Comparison of ENCODE assay signal across 8 mouse cellular contexts in the genomic region with DNA sequence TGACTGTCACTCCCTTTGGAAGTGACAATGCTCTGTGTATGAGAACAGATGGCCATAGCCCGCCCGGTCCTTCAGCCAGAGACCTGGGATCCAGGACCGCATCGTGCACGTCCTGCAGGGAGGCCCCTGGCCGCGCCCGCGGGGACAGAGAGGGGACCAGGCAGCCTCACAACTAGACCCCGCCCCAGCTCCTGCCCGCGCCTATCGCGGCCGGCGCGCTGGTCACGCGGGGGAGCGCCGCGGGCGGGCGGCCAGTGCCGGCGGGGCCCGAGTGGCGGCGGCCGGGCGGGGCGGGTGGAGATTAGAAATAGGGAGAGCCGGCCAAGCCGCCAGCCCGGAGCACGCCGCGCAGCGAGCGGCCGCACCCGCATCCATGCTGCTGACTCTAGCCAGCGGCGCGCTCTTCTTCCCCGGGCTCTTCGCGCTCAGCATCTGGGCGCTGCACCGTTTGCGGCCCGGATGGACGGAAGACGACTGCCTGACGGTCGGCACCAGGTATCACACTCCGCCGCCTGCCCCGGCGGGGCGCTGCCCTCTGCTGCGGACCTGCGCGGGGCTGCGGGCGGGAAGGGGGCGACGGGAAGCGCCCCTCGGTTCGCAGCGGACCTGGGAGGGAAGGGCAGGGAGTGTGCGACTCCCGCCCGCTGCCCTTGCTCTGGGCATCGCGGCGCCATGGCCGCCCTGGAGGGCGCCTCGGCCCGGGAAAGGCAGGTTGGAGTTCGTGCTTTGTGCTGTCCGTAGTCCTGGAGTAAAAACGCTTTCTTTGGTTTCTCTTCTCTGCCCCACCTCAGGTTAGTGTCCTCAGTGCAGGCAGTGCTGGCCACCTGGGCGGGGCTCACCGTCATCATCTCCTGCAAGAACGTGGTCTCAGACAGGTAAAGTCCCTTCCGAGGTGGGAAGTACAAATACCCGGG. TPM values are rescaled to one million over a fixed set of nuclear protein-coding genes. Genes with fewer than 3 reads are reported as not detected.
DNase-seq lines count a peak whose midpoint lies in the region; ATAC-seq and TF ChIP-seq lines count a peak whose summit lies in the region.

No protein-coding gene starts in this region.

- no peak overlapping the region for H3K27ac ChIP-seq in bone marrow macrophage, adult 2 months (ENCODE audit: insufficient read depth, low read depth, low read length)
- peak overlapping the region; percentile 74 for H3K27ac ChIP-seq in heart, embryonic 11.5 days (ENCODE audit: low read depth, low read length)
- H3K27ac ChIP-seq in kidney, embryonic 15.5 days: peak overlapping the region; percentile 74
- H3K27ac ChIP-seq in midbrain, postnatal 0 days (ENCODE audit: low read depth, low read length): peak overlapping the region; percentile 79
- H3K27ac ChIP-seq in spleen, adult 2 months (ENCODE audit: insufficient read depth, low read length): no peak overlapping the region

- H3K9me3 ChIP-seq in heart, embryonic 11.5 days (replicated peaks; ENCODE audit: control insufficient read depth, low read length): no peaks in the 10 kb centered on the region
- no peaks in the 10 kb centered on the region for H3K9me3 ChIP-seq in kidney, embryonic 15.5 days (replicated peaks)
- no peaks in the 10 kb centered on the region for H3K9me3 ChIP-seq in midbrain, postnatal 0 days (ENCODE audit: low read length)

- no peaks in the 10 kb centered on the region for H3K4me1 ChIP-seq in bone marrow macrophage, adult 2 months (ENCODE audit: control insufficient read depth, insufficient read depth, low read length)
- 0 out of 2 replicates have a peak, but pooled peaks cover 6% of the 10 kb centered on the region for H3K4me1 ChIP-seq in heart, embryonic 11.5 days (ENCODE audit: control insufficient read depth, insufficient read depth, low read length)
- peaks cover 16% of the 10 kb centered on the region for H3K4me1 ChIP-seq in kidney, embryonic 15.5 days
- H3K4me1 ChIP-seq in midbrain, postnatal 0 days (ENCODE audit: insufficient read depth, low read length): no peaks in the 10 kb centered on the region; the same call in 1 of the 2 replicates
- H3K4me1 ChIP-seq in spleen, adult 2 months (ENCODE audit: control insufficient read depth, insufficient read depth, insufficient read length): no peaks in the 10 kb centered on the region; the same call in 1 of the 2 replicates

- peak overlapping the region; percentile 95 for H3K4me2 ChIP-seq in heart, embryonic 11.5 days
- peak overlapping the region; percentile 92 for H3K4me2 ChIP-seq in kidney, embryonic 15.5 days
- peak overlapping the region; percentile 79 for H3K4me2 ChIP-seq in midbrain, postnatal 0 days (ENCODE audit: low read depth, low read length, poor library complexity, severe bottlenecking)

- TF ChIP-seq CTCF in bone marrow macrophage, adult 2 months (IDR thresholded peaks at IDR 0.05; ENCODE audit: low read depth, low read length): no peak
- TF ChIP-seq CTCF in midbrain, postnatal 0 days (IDR thresholded peaks at IDR 0.05): peak; percentile 21; the same call in 1 of the 2 replicates
- TF ChIP-seq CTCF in spleen, adult 2 months (IDR thresholded peaks at IDR 0.05; ENCODE audit: extremely low read depth, insufficient read depth, insufficient read length, insufficient replicate concordance): no peak

- WGBS in heart, embryonic 11.5 days (ENCODE audit: insufficient replicate concordance): under 1% methylated on average over 78 of the region's 90 CpGs
- WGBS in kidney, embryonic 15.5 days: under 1% methylated on average over 88 of the region's 90 CpGs
- WGBS in midbrain, postnatal 0 days: under 1% methylated on average over 85 of the region's 90 CpGs
- 1% methylated on average over 89 of the region's 90 CpGs for WGBS in spleen, adult 2 months

- 0 out of 2 replicates have a peak, but pooled peaks cover 2% of the 10 kb centered on the region for H3K36me3 ChIP-seq in heart, embryonic 11.5 days (ENCODE audit: control insufficient read depth, insufficient read depth, low read length)
- peaks cover 17% of the 10 kb centered on the region for H3K36me3 ChIP-seq in kidney, embryonic 15.5 days
- H3K36me3 ChIP-seq in midbrain, postnatal 0 days (ENCODE audit: insufficient read depth, low read length): peaks cover 17% of the 10 kb centered on the region
- no peaks in the 10 kb centered on the region for H3K36me3 ChIP-seq in spleen, adult 2 months (ENCODE audit: control insufficient read depth, insufficient read depth, low read length)

- no peaks in the 10 kb centered on the region for H3K27me3 ChIP-seq in heart, embryonic 11.5 days (ENCODE audit: control insufficient read depth, insufficient read depth, low read length)
- peaks cover 8% of the 10 kb centered on the region; the same call in 1 of the 2 replicates for H3K27me3 ChIP-seq in kidney, embryonic 15.5 days
- H3K27me3 ChIP-seq in midbrain, postnatal 0 days (ENCODE audit: insufficient read depth, low read length): no peaks in the 10 kb centered on the region
- peaks cover 8% of the 10 kb centered on the region; the same call in 1 of the 2 replicates for H3K27me3 ChIP-seq in spleen, adult 2 months (ENCODE audit: control insufficient read depth, insufficient read depth, low read length)

- DNase-seq in A20 (ENCODE audit: low read depth, low spot score) (peak; percentile 74), liver (peak; percentile 83)
- peak; percentile 83 for DNase-seq in midbrain, postnatal 0 days (ENCODE audit: low spot score)
- peak in 1 of 2 experiments; percentile 69 for DNase-seq in spleen, adult 2 months (ENCODE audit: low read depth in 1 of 2, low spot score in 2 of 2)

- H3K4me3 ChIP-seq in bone marrow macrophage, adult 2 months (ENCODE audit: insufficient read depth, low read length): peak overlapping the region; percentile 77
- peak overlapping the region; percentile 88 for H3K4me3 ChIP-seq in heart, embryonic 11.5 days (ENCODE audit: low read depth, low read length)
- H3K4me3 ChIP-seq in kidney, embryonic 15.5 days (replicated peaks): peak overlapping the region; percentile 70
- H3K4me3 ChIP-seq in midbrain, postnatal 0 days (ENCODE audit: low read depth, low read length): peak overlapping the region; percentile 94
- peak overlapping the region; percentile 64 for H3K4me3 ChIP-seq in spleen, adult 2 months (ENCODE audit: extremely low read depth, insufficient read depth, insufficient read length)

- no peak for TF ChIP-seq POLR2A in bone marrow macrophage, adult 2 months (IDR thresholded peaks at IDR 0.05; ENCODE audit: borderline replicate concordance, low read depth, low read length)
- TF ChIP-seq POLR2A in spleen, adult 2 months (IDR thresholded peaks at IDR 0.05; ENCODE audit: low read depth, low read length): no peak

- ATAC-seq in erythroblast, adult 5-6 weeks (replicated peaks; ENCODE audit: low FRiP score, poor library complexity, severe bottlenecking): peak; percentile 88
- ATAC-seq in heart, embryonic 11.5 days (replicated peaks; ENCODE audit: insufficient number of reproducible peaks, low FRiP score, low TSS enrichment): peak; percentile 98
- peak; percentile 98 for ATAC-seq in kidney, embryonic 15.5 days (replicated peaks; ENCODE audit: low FRiP score)
- peak; percentile 98 for ATAC-seq in midbrain, postnatal 0 days (ENCODE audit: low FRiP score)

- peak overlapping the region; percentile 90 for H3K9ac ChIP-seq in heart, embryonic 11.5 days (ENCODE audit: low read depth, low read length)
- peak overlapping the region; percentile 70 for H3K9ac ChIP-seq in kidney, embryonic 15.5 days
- H3K9ac ChIP-seq in midbrain, postnatal 0 days (replicated peaks; ENCODE audit: low read length, poor library complexity, severe bottlenecking): peak overlapping the region; percentile 88

RNA-seq across cellular contexts. Expression of gene Dbil5, which starts 15.4 kb away (rescaled TPM):
- not detected in 2 replicates for polyA plus RNA-seq in bone marrow macrophage, adult 2 months (2012; ENCODE audit: insufficient read depth, insufficient read length, missing spikeins)
- not detected in 2 replicates for total RNA-seq in erythroblast, adult 5-6 weeks (2015; ENCODE audit: low replicate concordance)
- total RNA-seq in erythroblast, adult 5-6 weeks (2017; ENCODE audit: low replicate concordance): not detected in 2 replicates
- 0.99 and 1.3 TPM in 2 replicates for polyA plus RNA-seq in heart, embryonic 11.5 days (2014; fragmentation: Nextera tagmentation; extraction: Ambion mirVana)
- polyA plus RNA-seq in kidney, embryonic 15.5 days (2015; fragmentation: Nextera tagmentation; extraction: Ambion mirVana): 0.97 and 1.5 TPM in 2 replicates
- not detected in 2 replicates for total RNA-seq in midbrain, postnatal 0 days (2014; rRNA removed)
- 0.42 and 0.58 TPM in 2 replicates for polyA plus RNA-seq in midbrain, postnatal 0 days (2015; fragmentation: Nextera tagmentation; extraction: Ambion mirVana)
- polyA plus RNA-seq in spleen, adult 2 months (2012; rRNA removed): not detected in 2 replicates

RNA-seq across cellular contexts. Expression of gene Gemin4, which starts 15.4 kb away (rescaled TPM):
- 1.6 and 3.2 TPM in 2 replicates for polyA plus RNA-seq in bone marrow macrophage, adult 2 months (2012; ENCODE audit: insufficient read depth, insufficient read length, missing spikeins)
- 2.9 TPM in 1 of 2 replicates, not detected in the other for total RNA-seq in erythroblast, adult 5-6 weeks (2015; ENCODE audit: low replicate concordance)
- total RNA-seq in erythroblast, adult 5-6 weeks (2017; ENCODE audit: low replicate concordance): 0.42 TPM in 1 of 2 replicates, not detected in the other
- polyA plus RNA-seq in heart, embryonic 11.5 days (2014; fragmentation: Nextera tagmentation; extraction: Ambion mirVana): 25.8 and 34.8 TPM in 2 replicates
- 28.3 and 37.7 TPM in 2 replicates for polyA plus RNA-seq in kidney, embryonic 15.5 days (2015; fragmentation: Nextera tagmentation; extraction: Ambion mirVana)
- 10.1 and 14.1 TPM in 2 replicates for total RNA-seq in midbrain, postnatal 0 days (2014; rRNA removed)
- polyA plus RNA-seq in midbrain, postnatal 0 days (2015; fragmentation: Nextera tagmentation; extraction: Ambion mirVana): 6.9 and 7.4 TPM in 2 replicates
- 5.0 and 6.2 TPM in 2 replicates for polyA plus RNA-seq in spleen, adult 2 months (2012; rRNA removed)

RNA-seq across cellular contexts. Expression of gene Fam57a, which starts 22.5 kb away (rescaled TPM):
- 2.1 and 3.8 TPM in 2 replicates for polyA plus RNA-seq in bone marrow macrophage, adult 2 months (2012; ENCODE audit: insufficient read depth, insufficient read length, missing spikeins)
- 1.5 and 3.6 TPM in 2 replicates for total RNA-seq in erythroblast, adult 5-6 weeks (2015; ENCODE audit: low replicate concordance)
- 0.17 and 3.5 TPM in 2 replicates for total RNA-seq in erythroblast, adult 5-6 weeks (2017; ENCODE audit: low replicate concordance)
- polyA plus RNA-seq in heart, embryonic 11.5 days (2014; fragmentation: Nextera tagmentation; extraction: Ambion mirVana): 31.2 and 35.8 TPM in 2 replicates
- 27.0 and 29.0 TPM in 2 replicates for polyA plus RNA-seq in kidney, embryonic 15.5 days (2015; fragmentation: Nextera tagmentation; extraction: Ambion mirVana)
- total RNA-seq in midbrain, postnatal 0 days (2014; rRNA removed): 24.6 and 29.4 TPM in 2 replicates
- 17.6 and 19.6 TPM in 2 replicates for polyA plus RNA-seq in midbrain, postnatal 0 days (2015; fragmentation: Nextera tagmentation; extraction: Ambion mirVana)
- 3.5 and 5.3 TPM in 2 replicates for polyA plus RNA-seq in spleen, adult 2 months (2012; rRNA removed)

RNA-seq across cellular contexts. Expression of gene Vps53, which starts 22.6 kb away (rescaled TPM):
- polyA plus RNA-seq in bone marrow macrophage, adult 2 months (2012; ENCODE audit: insufficient read depth, insufficient read length, missing spikeins): 40.7 and 47.9 TPM in 2 replicates
- total RNA-seq in erythroblast, adult 5-6 weeks (2015; ENCODE audit: low replicate concordance): 9.4 and 14.6 TPM in 2 replicates
- total RNA-seq in erythroblast, adult 5-6 weeks (2017; ENCODE audit: low replicate concordance): 13.0 and 13.1 TPM in 2 replicates
- 33.0 and 33.7 TPM in 2 replicates for polyA plus RNA-seq in heart, embryonic 11.5 days (2014; fragmentation: Nextera tagmentation; extraction: Ambion mirVana)
- polyA plus RNA-seq in kidney, embryonic 15.5 days (2015; fragmentation: Nextera tagmentation; extraction: Ambion mirVana): 36.6 and 41.7 TPM in 2 replicates
- 40.3 and 46.1 TPM in 2 replicates for total RNA-seq in midbrain, postnatal 0 days (2014; rRNA removed)
- 63.5 and 64.0 TPM in 2 replicates for polyA plus RNA-seq in midbrain, postnatal 0 days (2015; fragmentation: Nextera tagmentation; extraction: Ambion mirVana)
- 12.4 and 14.0 TPM in 2 replicates for polyA plus RNA-seq in spleen, adult 2 months (2012; rRNA removed)

RNA-seq across cellular contexts. Expression of gene Mrm3, which starts 41.5 kb away (rescaled TPM):
- polyA plus RNA-seq in bone marrow macrophage, adult 2 months (2012; ENCODE audit: insufficient read depth, insufficient read length, missing spikeins): 3.2 and 3.4 TPM in 2 replicates
- total RNA-seq in erythroblast, adult 5-6 weeks (2015; ENCODE audit: low replicate concordance): 2.7 and 4.2 TPM in 2 replicates
- 3.2 and 4.7 TPM in 2 replicates for total RNA-seq in erythroblast, adult 5-6 weeks (2017; ENCODE audit: low replicate concordance)
- polyA plus RNA-seq in heart, embryonic 11.5 days (2014; fragmentation: Nextera tagmentation; extraction: Ambion mirVana): 21.1 and 21.6 TPM in 2 replicates
- polyA plus RNA-seq in kidney, embryonic 15.5 days (2015; fragmentation: Nextera tagmentation; extraction: Ambion mirVana): 25.7 and 26.3 TPM in 2 replicates
- 13.6 and 15.3 TPM in 2 replicates for total RNA-seq in midbrain, postnatal 0 days (2014; rRNA removed)
- 23.6 and 26.0 TPM in 2 replicates for polyA plus RNA-seq in midbrain, postnatal 0 days (2015; fragmentation: Nextera tagmentation; extraction: Ambion mirVana)
- polyA plus RNA-seq in spleen, adult 2 months (2012; rRNA removed): 2.7 and 3.6 TPM in 2 replicates

Comparison
In these comparisons a context has a peak if more than half of its experiments do, and no peak if none do; other contexts are left out.
1. H3K27ac ChIP-seq: peak in heart, embryonic 11.5 days (single experiment), kidney, embryonic 15.5 days (single experiment) and midbrain, postnatal 0 days (single experiment); none in bone marrow macrophage, adult 2 months (single experiment) and spleen, adult 2 months (single experiment).
2. Peak in every context shown above with its lines, with median percentiles within 50 percentile points of each other: H3K4me3 ChIP-seq, ATAC-seq, H3K4me2 ChIP-seq and H3K9ac ChIP-seq.